Mouse (Mus musculus) yolk sac, embryonic 10.5 days (tissue): ENCODE measurements around the gene Hes7.

Experiments used
- DNase-seq: peaks from one replicate; pipeline ENCODE4 v3.0.0-alpha.2; 2017; ENCODE audit warnings: low spot score

Gene Hes7

GRCm38 (mm10) chr11:69119446-69120155 is 603 bp upstream of the Hes7 start:
- no peak for DNase-seq

- peak; percentile 26 for DNase-seq
Measured at GRCm38 (mm10) chr11:69121001-69121740, 967 bp downstream of the Hes7 start.

- no peak for DNase-seq
Measured at GRCm38 (mm10) chr11:69121741-69122335, 1.6 kb downstream of the Hes7 start.

- peak; percentile 89 for DNase-seq
Measured at GRCm38 (mm10) chr11:69122336-69122951, 2.2 kb downstream of the Hes7 start, which contains the start of gene 9130213A22Rik. 9130213A22Rik (minus strand) TSS chr11:69122589.

GRCm38 (mm10) chr11:69123056-69123692 is 3.0 kb downstream of the Hes7 start:
- DNase-seq = peak; percentile 97

- peak; percentile 94 for DNase-seq
Measured at GRCm38 (mm10) chr11:69123693-69124497, 3.7 kb downstream of the Hes7 start.

- DNase-seq = peak; percentile 75
Measured at GRCm38 (mm10) chr11:69124498-69124847, 4.3 kb downstream of the Hes7 start.

- peak; percentile 94 for DNase-seq
Measured at GRCm38 (mm10) chr11:69125041-69125851, 5.0 kb downstream of the Hes7 start.

GRCm38 (mm10) chr11:69125852-69125918 is 5.5 kb downstream of the Hes7 start, which contains the start of gene Aloxe3:
Aloxe3 (plus strand) TSS chr11:69125896.
- DNase-seq = no peak

GRCm38 (mm10) chr11:69125919-69126705 is 5.9 kb downstream of the Hes7 start:
- no peak for DNase-seq

- DNase-seq = no peak
Measured at GRCm38 (mm10) chr11:69126706-69127095, 6.5 kb downstream of the Hes7 start.

GRCm38 (mm10) chr11:69128426-69129122 is 8.4 kb downstream of the Hes7 start:
- no peak for DNase-seq

- DNase-seq = peak; percentile 71
Measured at GRCm38 (mm10) chr11:69133566-69133922, 13.3 kb downstream of the Hes7 start.

- peak; percentile 66 for DNase-seq
Measured at GRCm38 (mm10) chr11:69133923-69134621, 13.9 kb downstream of the Hes7 start.

- no peak for DNase-seq
Measured at GRCm38 (mm10) chr11:69134622-69134968, 14.4 kb downstream of the Hes7 start.

- no peak for DNase-seq
Measured at GRCm38 (mm10) chr11:69135361-69135760, 15.2 kb downstream of the Hes7 start.

GRCm38 (mm10) chr11:69147546-69147945 is 27.3 kb downstream of the Hes7 start:
- no peak for DNase-seq

GRCm38 (mm10) chr11:69148451-69148960 is 28.3 kb downstream of the Hes7 start:
- no peak for DNase-seq

GRCm38 (mm10) chr11:69149728-69150127 is 29.5 kb downstream of the Hes7 start:
- DNase-seq = no peak
